Mouse (Mus musculus) left cerebral cortex, postnatal 4 days (tissue): ENCODE measurements around the gene Has3. TPM values are rescaled to one million over a fixed set of nuclear protein-coding genes. Genes with fewer than 3 reads are reported as not detected.
"Not testable (repeated sequence)": the region's sequence is repeated elsewhere in the genome, so short reads cannot be mapped to it uniquely, and the experiment has no call there.

Experiments used
- DNase-seq: peaks from one replicate; pipeline ENCODE4 v3.0.0-alpha.2; 2022
- intact Hi-C: fragments of 180-260 bp; cut with DNase I; formaldehyde crosslinking; loops from one replicate; pipeline ENCODE4 v1.15.1; 2025
- total RNA-seq, 2 experiments: library from RNA; stranded (reverse); gene quantifications; 2 replicates each; pipeline ENCODE4 v1.2.3; 2021

The Has3 gene
- total RNA-seq, 2 experiments from 2014 or later: 16.7 to 17.7 TPM

GRCm38 (mm10) chr8:106884094-106884493, 14.1 kb downstream of the Has3 start:
- intact Hi-C loops, DNase-seq: not testable (repeated sequence)

- intact Hi-C loops: loop anchor here (5.0 kb wide), 2 partner anchors 168 to 188 kb away; no protein-coding TSS in a partner anchor
- not testable (repeated sequence) for DNase-seq
These were observed 14.9 kb downstream of the Has3 start for GRCm38 (mm10) chr8:106884826-106885400.

GRCm38 (mm10) chr8:106887336-106888189, 17.5 kb downstream of the Has3 start:
- intact Hi-C loops: loop anchor here (5.0 kb wide), 2 partner anchors 170 to 190 kb away; no protein-coding TSS in a partner anchor

GRCm38 (mm10) chr8:106888803-106889202, 18.8 kb downstream of the Has3 start:
- intact Hi-C loops: loop anchor here (5.0 kb wide), 2 partner anchors 172 to 192 kb away; no protein-coding TSS in a partner anchor
- DNase-seq: no peak

More at GRCm38 (mm10) chr8:106887336-106888189, 17.5 kb downstream of the Has3 start:
- DNase-seq: peak; percentile 83

GRCm38 (mm10) chr8:106892210-106892805, 22.3 kb downstream of the Has3 start:
- intact Hi-C loops: no loop called here
- DNase-seq: peak; percentile 27

- intact Hi-C loops: no loop called here
- DNase-seq: peak; percentile 61
These were observed 22.9 kb downstream of the Has3 start for GRCm38 (mm10) chr8:106892806-106893451.

- intact Hi-C loops: no loop called here
- DNase-seq: peak; percentile 89
These were observed 23.6 kb downstream of the Has3 start, which contains the start of gene Utp4 for GRCm38 (mm10) chr8:106893481-106894156. Utp4 (plus strand) TSS chr8:106893636.

GRCm38 (mm10) chr8:106899473-106899872, 29.4 kb downstream of the Has3 start:
- no peak for DNase-seq
- intact Hi-C loops: no loop called here

GRCm38 (mm10) chr8:106905727-106906480, 35.9 kb downstream of the Has3 start:
- intact Hi-C loops: no loop called here
- DNase-seq: peak; percentile 44

- DNase-seq: no peak
- intact Hi-C loops: no loop called here
These were observed 36.6 kb downstream of the Has3 start for GRCm38 (mm10) chr8:106906635-106907034.

GRCm38 (mm10) chr8:106907450-106907849, 37.4 kb downstream of the Has3 start:
- no peak for DNase-seq
- intact Hi-C loops: no loop called here

- intact Hi-C loops: no loop called here
These were observed 38.2 kb downstream of the Has3 start for GRCm38 (mm10) chr8:106908291-106908690.

GRCm38 (mm10) chr8:106913631-106914030, 43.6 kb downstream of the Has3 start:
- no peak for DNase-seq
- intact Hi-C loops: no loop called here

More at GRCm38 (mm10) chr8:106908291-106908690, 38.2 kb downstream of the Has3 start:
- DNase-seq: no peak

- DNase-seq: no peak
- intact Hi-C loops: no loop called here
These were observed 49.8 kb downstream of the Has3 start for GRCm38 (mm10) chr8:106919721-106920394.

GRCm38 (mm10) chr8:106920395-106920741, 50.3 kb downstream of the Has3 start:
- intact Hi-C loops: no loop called here
- no peak for DNase-seq

GRCm38 (mm10) chr8:106924057-106924456, 54.0 kb downstream of the Has3 start:
- no peak for DNase-seq

GRCm38 (mm10) chr8:106924904-106925349, 54.9 kb downstream of the Has3 start:
- intact Hi-C loops: loop anchor here (5.0 kb wide), 1 partner anchor 72 kb away; no protein-coding TSS in a partner anchor
- DNase-seq: no peak

More at GRCm38 (mm10) chr8:106924057-106924456, 54.0 kb downstream of the Has3 start:
- intact Hi-C loops: no loop called here

- intact Hi-C loops: loop anchor here (5.0 kb wide), 1 partner anchor 72 kb away; no protein-coding TSS in a partner anchor
These were observed 55.4 kb downstream of the Has3 start for GRCm38 (mm10) chr8:106925446-106925845.

GRCm38 (mm10) chr8:106927247-106927646, 57.2 kb downstream of the Has3 start:
- intact Hi-C loops: loop anchor here (5.0 kb wide), 1 partner anchor 70 kb away; no protein-coding TSS in a partner anchor
- DNase-seq: no peak

More at GRCm38 (mm10) chr8:106925446-106925845, 55.4 kb downstream of the Has3 start:
- no peak for DNase-seq
